Mouse (Mus musculus) thymus, postnatal 25 days (tissue): ENCODE measurements around the gene Acot3.
"Not testable (repeated sequence)": the region's sequence is repeated elsewhere in the genome, so short reads cannot be mapped to it uniquely, and the experiment has no call there.

Source experiments
- DNase-seq: peaks from one replicate; pipeline ENCODE4 v3.0.0; 2022

The Acot3 gene

DNA sequence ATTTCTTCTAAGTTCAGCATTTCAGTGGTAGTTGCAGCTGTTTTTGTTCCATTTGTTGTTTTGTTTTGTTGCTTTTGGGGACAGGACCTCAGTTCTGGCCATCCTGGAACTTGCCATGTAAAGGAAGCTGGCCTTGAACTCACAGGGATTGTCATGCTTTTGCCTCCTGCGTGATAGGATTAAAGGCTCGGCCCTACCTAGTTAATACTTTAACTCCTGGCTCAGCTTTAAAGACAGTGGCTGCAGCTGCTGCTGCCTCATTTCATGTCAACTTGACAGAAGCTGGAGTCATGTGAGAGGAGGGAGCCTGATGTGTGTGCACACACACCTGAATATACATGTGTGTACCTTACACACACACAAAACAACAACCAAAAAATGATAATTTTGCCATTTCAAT is 7.9 kb upstream of the Acot3 start:
- DNase-seq: no peak

- no peak for DNase-seq
Measured at GRCm38 (mm10) chr12:84046906-84047305, 5.0 kb upstream of the Acot3 start.

DNA sequence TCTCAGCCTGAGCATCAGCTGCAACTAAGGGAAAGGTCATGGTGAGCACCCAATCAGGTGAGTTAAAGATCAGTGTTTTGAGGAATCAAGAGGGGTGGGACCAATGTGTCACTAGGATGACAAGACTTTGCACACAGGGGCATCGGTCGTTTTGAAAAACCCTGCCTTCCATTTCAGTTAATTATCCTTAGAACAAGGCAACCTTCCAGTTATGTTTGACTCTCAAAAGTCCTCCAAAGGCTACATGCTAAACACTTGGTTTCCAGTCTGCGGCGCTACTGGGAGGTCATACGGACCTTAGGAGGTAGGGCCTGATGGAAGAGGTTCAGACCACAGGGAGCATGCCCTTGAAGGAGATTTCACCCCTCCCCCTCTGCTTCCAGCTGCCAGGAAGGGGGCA is 1.2 kb upstream of the Acot3 start:
- DNase-seq: not testable (repeated sequence)

GRCm38 (mm10) chr12:84052609-84053008 is 665 bp downstream of the Acot3 start:
- DNase-seq: no peak

DNA sequence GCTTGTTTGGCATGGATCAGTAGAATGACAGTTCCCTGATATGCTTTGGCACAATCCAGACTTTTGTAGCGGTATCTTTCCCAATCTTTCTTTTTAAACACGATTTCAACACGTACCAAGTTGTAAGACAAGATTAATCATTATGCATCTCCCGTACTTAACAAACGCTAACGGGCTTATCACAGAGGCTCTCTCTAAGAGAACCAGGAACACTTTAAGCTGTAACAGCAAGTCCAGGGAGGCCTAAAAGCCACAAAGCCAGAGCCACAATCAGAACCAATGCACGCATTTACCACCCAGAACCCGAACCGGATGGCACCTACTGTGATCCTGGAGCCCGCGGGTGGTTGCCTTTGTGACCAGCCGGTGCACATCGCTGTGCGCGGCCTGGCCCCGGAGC is 1.2 kb downstream of the Acot3 start:
- DNase-seq: no peak

DNA sequence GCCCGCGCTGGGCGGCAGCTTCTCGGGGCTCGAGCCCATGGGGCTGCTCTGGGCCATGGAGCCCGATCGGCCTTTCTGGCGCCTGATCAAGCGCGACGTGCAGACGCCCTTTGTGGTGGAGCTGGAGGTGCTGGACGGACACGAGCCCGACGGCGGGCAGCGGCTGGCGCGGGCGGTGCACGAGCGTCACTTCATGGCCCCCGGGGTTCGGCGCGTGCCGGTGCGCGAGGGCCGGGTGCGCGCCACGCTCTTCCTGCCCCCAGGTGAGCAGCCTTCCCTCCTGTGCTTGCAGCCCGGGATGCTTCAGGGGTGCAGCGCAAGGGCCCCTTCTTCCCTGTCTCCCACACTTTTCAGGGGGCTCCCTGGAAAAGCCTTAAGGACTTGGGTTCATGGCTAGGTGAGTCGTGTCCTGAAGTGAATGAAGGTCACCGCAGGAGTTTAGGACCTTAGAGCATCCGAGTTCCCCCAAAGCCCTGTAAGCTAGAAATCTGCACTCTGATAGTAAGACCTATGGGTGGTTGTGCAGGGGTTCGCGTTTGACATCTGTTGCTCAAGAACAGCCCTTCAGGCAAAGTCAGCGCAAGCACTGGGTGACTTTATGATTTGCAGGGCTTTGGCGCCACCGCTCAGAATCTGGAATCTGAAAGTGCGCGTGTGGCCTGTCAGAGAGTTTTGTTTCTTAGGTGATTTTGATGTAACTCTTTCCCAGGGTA is 1.9 kb downstream of the Acot3 start:
- no peak for DNase-seq

DNA sequence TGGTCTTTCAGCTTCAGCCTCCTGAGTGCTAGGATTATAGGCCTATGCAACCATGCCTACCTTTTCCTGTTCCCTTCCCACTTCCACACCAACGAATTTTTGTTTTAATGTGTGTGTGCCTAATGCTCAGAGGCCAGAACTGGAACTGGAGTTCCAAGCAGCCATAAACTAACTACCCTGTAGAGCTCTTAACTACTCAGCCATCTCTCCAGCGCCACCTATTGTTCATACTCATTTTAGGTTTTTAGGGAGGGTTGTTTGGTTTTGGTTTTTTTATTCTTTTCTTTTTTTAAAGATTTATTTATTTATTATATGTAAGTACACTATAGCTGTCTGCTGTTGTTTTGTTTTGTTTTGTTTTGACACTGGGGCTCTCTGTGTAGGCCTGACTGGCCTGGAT is 9.0 kb downstream of the Acot3 start:
- no peak for DNase-seq

- DNase-seq: no peak
Measured at GRCm38 (mm10) chr12:84062336-84062735, 10.4 kb downstream of the Acot3 start.

GRCm38 (mm10) chr12:84063228-84063627 is 11.3 kb downstream of the Acot3 start:
- DNase-seq: peak; percentile 19

- DNase-seq: no peak
Measured at GRCm38 (mm10) chr12:84063833-84064232, 11.9 kb downstream of the Acot3 start.

DNA sequence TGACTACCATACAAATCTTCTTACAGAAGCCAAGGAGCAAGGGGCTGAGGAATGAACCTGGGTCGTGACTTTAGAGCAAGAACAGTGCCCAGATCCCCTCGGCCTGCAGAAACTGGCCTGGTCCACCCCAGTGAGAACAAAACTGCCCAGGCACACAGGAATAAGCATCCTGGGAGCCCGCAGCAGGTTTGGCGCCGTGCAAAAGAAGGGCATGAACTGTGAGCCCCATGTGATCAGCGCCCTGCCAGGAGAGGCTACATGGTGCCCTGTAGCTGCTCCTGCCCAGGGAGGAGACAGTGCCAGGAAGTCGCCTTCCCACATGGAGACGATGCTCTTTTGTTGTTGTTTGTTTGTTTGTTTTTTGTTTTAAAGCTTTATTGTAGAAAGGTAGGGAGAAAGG is 12.7 kb downstream of the Acot3 start:
- no peak for DNase-seq

DNA sequence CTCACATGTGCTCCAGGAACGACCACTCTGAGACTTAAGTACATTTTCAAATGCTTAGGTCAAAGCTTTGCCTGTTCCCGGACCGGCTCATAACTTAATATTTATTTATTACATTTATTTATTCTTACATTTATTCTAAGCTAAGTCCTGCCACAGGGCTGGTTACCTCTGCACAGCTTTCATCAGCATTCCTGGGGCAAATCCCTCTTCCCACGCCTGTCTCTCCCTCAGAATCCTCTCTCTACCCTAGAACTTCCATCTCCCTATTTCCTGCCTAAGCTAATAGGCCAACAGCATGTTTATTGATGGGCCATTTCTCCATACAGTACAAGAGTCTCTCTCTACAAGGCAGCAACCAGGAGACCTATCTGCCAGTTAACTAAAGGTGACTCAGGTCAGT is 15.8 kb downstream of the Acot3 start:
- no peak for DNase-seq

GRCm38 (mm10) chr12:84068296-84068695 is 16.4 kb downstream of the Acot3 start:
- DNase-seq: no peak

- no peak for DNase-seq
Measured at GRCm38 (mm10) chr12:84068986-84069385, 17.0 kb downstream of the Acot3 start, which contains the start of gene Acot5. Gene Acot5 (plus strand): TSS chr12:84069325.

- peak; percentile 43 for DNase-seq
Measured at GRCm38 (mm10) chr12:84069582-84069981, 17.6 kb downstream of the Acot3 start.

DNA sequence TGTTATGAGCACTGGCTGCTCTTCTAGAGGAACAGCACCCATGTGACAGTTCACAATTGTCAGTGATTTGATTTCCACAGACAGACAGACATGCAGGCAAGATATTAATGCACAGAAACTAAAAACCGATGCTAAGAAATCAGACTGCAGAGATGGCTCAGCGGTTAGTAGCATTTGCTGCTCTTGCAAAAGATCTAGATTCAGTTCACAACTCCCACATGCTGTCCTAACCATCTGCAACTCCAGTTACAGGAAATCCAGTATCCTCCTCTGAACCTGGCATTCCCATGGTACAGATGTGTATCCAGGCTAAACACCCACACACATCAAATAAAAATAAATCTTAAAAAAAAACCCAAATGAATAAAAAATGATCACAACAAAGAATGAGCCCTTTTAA is 19.8 kb downstream of the Acot3 start:
- DNase-seq: no peak

- no peak for DNase-seq
Measured at GRCm38 (mm10) chr12:84077371-84077990, 25.5 kb downstream of the Acot3 start.

DNA sequence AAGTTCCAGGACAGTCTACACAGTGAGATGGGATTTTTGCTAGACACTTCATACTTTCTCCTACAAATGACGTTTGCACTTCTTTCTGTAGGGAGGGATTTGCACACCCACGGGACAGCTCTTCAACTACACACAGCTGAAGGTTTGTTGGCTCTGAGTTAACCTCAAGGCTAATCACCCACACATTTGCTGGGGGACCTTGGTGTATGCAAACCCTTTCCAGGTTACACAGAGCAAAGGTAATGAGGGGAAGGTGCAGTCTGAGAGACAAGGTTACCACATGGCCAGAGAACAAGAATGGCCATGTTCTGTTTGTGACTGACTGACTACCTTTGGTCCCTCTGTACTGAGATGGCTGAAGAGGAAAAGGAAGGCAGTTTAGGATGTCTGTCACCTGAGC is 31.9 kb downstream of the Acot3 start:
- DNase-seq: no peak

- DNase-seq: no peak
Measured at GRCm38 (mm10) chr12:84084581-84084980, 32.6 kb downstream of the Acot3 start.

DNA sequence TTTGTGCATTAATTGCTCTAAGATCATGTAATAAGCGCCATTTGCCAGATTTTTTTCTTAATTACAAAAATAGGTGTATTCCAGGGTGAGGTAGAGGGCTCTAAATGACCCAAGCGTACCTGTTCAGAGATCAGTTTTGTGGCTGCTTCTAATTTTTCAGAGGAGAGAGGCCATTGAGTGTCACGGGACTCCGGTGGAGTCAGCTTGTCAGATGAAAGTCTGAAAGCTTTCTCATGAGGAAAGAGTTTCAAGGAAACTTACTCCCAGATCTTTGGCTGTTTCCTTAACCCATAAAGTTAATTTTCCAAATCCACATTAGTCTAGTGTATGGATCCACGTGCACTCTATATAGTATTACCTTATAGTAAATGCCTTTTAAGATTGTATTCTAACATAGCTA is 42.7 kb downstream of the Acot3 start:
- DNase-seq: not testable (repeated sequence)

DNA sequence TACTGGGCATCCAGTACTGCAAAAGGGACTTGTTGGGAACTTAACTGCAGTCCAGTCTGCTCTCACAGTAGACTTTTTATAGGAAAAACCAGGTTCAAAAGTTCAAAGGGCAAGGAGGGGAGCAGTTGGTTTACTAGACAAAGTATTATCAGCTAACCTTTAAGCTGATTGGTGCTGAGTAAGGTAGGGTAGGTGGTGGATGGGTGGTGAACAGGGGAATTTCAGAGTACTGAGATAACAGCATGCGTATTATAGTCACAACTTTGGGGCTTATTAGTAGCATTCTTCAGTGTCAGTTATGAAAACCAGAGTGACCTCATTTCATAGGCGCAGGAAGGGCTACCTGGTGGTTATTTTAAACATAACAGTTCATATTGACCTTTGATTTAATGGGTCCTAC is 47.7 kb downstream of the Acot3 start:
- DNase-seq: no peak

GRCm38 (mm10) chr12:84100071-84100470 is 48.1 kb downstream of the Acot3 start:
- DNase-seq: no peak

GRCm38 (mm10) chr12:84100604-84101492 is 48.9 kb downstream of the Acot3 start, which contains the start of gene Acot6:
Gene Acot6 (plus strand): TSS chr12:84100654.
- peak; percentile 34 for DNase-seq

GRCm38 (mm10) chr12:84101493-84101845 is 49.5 kb downstream of the Acot3 start:
- no peak for DNase-seq
